Mouse (Mus musculus): ENCODE data around the gene Zfp992.
"Not testable (repeated sequence)": the region's sequence is repeated elsewhere in the genome, so short reads cannot be mapped to it uniquely, and the experiment has no call there.

The Zfp992 gene

DNA sequence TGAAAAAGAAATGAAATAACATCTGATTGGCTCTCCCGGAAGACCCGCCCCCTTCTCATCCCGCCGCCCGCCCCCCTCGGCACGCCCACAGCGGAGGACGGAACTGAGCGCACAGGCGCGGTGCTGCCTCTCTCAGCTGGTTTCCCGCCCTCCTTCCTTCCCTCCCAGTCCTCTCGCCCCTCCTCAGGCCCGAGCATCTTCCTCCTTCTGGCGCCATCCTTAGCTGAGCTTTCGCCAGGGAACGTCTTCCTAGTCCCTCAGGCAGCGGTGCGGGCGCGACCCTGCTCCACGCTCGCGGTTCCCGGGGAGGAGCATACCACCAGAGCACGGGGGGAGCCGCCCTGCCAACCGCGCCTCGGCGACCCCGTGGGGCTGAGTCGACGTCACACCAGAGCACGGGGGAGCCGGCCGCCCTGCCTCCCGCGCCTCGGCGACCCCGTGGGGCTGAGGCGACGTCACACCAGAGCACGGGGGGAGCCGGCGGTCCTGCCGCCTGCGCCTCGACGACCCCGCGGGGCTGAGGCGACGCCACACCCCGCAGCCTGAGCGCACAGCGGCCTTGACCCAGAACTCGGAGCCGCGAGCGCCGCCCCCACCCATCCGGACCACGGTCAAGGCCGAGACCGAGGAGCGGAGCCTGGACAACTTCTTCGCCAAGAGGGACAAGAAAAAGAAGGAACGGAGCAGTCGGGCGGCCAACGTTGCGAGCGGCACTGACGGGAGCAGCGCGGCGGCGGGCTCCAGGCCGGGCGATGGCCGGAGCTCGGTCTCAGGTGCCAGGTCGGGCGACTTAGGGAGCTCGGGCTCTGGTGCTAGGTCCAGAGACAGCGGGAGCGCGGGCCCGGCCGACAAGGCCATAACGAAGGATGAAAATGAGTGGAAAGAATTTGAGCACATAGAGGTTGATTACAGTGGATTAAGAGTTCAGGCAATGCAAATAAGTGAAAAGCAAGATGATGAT, 26.2 kb downstream of the Zfp992 start:
- not testable (repeated sequence) for DNase-seq (ENCODE audit: inconsistent age in 2 of 2, low spot score in 1 of 2)

DNA sequence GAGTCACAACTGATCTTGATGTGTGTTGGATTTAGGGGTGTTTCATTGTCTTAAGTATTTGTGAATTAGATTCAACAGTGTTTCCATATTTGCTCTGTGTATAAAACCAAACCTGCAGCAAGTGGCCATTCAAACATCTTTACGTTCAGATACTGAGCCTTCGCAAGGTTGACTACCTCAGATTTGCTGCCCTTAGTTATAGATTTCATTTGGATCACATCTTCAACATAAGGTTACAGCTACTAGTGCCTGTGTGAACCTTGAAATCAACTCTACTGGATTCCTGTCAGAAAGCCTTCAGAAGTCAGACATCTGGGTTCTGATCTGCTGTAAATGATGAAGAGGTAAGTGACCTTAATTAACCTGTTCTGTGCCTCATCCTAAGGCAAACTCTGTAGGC, 27.4 kb downstream of the Zfp992 start:
- DNase-seq (ENCODE audit: inconsistent age in 2 of 2, low spot score in 1 of 2) = not testable (repeated sequence)

DNA sequence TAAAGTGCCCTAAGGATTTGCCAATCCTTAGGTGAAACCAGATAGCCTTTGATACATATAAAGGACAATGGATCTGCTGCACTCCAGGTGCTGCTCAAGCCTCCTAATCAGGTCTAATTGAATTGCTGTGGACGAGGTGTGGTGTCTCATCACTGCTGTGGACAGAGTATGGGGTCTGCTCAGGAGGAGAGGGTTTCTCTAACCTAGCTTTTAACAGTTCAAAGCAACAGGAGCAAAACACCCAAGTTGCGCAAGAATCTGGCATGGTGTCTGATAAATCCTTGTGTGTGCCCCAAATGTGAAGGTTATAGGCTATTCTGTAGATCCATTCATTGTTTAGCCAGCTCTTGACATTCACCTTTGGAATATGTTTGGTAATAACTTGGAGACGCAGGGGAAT, 28.1 kb downstream of the Zfp992 start:
- not testable (repeated sequence) for DNase-seq (ENCODE audit: inconsistent age in 2 of 2, low spot score in 1 of 2)

DNA sequence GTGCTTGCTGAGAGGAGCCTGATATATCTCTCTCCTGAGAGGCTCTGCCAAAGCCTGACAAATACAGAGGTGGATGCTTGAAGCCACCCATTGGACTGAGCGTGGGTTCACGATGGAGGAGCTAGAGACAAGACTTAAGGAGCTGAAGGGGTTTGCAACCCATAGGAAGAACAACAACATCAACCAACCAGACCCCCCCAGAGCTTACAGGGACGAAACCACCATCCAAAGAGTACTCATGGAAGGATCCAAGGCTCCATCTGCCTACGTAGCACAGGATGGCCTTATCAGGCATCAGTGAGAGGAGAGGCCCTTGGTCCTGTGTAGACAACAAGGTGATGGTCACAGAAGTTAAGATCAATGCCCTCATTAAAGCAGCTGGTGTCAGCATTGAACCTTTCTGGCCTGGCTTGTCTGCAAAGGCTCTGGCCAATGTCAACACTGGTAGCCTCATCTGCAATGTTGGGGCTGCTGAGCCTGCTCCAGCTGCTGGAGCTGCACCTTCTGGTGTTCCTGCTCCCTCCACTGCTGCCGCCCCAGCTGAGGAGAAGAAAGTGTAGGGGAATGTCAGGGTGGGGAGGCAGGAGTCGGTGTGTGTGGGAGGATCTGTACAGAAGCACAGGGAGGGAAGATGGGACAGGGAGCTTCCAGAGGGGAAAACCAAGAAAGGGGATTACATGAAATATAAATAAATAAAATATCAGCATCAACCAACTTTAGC, 31.7 kb downstream of the Zfp992 start:
- not testable (repeated sequence) for DNase-seq (ENCODE audit: inconsistent age in 2 of 2, low spot score in 1 of 2)

DNA sequence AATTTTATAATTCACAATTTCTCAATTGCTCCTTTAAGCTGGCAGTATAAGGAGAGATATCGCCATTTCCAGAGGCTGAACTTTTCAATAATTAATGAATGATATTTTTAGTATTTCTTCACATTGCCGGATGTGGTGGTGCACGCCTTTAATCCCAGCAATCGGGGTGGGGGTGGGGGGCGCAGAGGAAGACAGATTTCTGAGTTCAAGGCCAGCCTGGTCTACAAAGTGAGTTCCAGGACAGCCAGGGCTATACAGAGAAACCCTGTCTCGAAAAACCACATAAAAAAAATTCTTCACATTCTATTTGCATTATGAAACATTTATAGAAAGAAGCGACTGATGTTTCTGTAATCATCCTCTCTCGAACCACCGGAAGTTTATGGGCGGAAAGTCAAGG, 33.7 kb downstream of the Zfp992 start:
- DNase-seq (ENCODE audit: inconsistent age in 2 of 2, low spot score in 1 of 2) = not testable (repeated sequence)

DNA sequence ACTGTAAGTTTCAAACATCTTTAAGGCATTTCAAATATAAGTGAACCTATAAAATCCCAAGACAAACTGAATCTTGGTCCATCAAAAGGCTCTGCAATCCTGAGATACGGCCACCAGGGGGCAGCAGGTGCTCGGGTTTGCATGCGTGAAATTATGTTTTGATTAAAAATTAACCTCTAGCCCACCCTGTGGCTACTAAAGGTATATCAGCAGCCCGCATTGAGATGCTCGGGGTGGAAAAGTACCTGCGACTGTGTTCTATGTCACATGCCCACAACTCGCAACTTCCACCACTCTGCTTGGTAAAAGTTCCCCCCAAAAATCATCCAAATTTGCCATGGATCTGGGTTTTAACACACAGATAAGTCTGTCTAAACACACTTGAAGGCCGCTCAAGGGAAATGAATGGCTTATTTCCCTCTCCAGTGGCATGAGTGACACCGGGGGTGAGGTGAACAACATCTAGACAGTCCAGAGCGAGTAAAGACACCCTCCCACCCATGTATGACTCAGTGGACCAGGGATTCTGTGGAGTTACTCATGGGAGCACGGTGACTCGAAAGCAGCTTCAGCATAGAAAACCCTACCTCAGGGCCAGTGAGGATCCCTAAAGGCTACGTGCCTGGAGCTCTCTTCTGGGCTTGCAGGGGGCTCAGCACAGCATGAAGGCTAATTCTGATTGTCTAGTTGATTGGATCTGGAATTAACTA, 34.9 kb downstream of the Zfp992 start:
- peak in 1 of 2 experiments; percentile 38 for DNase-seq (ENCODE audit: inconsistent age in 2 of 2, low spot score in 1 of 2)

DNA sequence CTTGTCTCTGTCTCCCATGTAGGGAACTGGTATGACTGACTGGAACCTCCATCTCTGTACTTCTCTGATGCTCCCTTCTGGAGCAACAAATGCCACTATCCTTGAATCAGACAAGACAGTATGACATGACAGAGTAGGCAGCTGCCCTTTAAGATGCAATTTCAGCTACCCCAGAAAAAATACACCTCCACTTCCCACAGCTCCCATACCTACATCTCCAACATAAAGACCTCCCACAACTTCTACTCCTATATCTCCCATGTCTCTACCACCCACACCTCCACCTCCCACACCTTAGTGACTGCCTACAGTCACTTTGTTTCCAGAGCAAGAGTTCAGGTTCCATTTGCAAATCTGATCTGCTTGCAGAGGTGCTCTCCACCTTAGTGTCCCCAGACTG, 35.9 kb downstream of the Zfp992 start:
- peak in 1 of 2 experiments; percentile 16 for DNase-seq (ENCODE audit: inconsistent age in 2 of 2, low spot score in 1 of 2)

DNA sequence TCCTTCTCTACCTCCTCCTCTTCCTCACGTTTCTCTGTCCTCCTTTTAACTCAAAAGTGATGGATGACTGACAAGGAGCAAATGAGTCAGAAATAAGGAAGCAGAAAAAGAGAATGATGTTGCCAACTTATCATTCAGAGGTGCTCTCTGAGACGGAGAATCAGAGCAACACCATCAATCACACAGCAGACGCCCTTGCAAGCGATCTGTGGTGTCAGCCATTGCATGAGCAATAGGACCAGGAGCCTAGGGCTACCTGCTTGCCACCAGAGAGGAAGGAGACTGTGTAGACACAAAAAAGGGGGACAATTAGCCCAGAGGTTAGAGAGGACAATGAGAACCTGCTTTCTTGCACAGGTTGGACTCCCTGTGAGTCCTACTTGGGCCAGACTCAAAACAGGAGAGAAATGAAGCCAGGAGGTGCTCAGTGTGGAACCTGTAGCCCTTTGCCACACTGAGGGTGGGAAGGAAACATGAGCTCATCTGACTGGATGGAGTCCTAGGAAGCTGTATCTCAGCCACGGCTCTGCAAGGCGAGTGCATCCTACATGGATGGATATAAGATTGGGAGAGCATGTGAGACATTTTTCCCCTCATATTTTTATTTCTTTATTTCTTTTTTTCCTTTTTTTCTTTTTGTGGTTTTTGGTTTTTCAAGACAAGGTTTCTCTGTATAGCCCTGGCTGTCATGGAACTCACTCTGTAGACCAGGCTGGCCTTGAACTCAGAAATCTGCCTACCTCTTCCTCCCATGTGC, 36.5 kb downstream of the Zfp992 start:
- peak in 1 of 2 experiments; percentile 15 for DNase-seq (ENCODE audit: inconsistent age in 2 of 2, low spot score in 1 of 2)

DNA sequence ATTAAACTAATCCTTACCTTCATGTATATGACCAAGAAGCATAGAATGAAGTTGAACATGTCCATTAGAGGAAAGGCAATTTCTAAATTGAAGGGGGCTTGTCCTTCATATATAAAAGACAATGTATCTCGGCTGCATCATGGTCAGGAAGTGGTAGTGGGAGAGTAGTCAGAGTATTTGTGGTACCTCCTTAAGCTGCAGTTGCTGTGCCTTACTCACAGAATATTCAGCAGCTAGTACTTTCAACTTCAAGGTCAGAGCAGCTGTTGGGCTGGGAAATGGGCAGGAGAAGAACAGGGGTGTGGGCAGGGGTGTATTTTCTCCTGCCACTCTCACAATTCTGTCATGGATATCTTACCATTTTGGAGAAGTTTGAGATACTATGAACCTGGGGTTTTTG, 37.9 kb downstream of the Zfp992 start:
- DNase-seq (ENCODE audit: inconsistent age in 2 of 2, low spot score in 1 of 2) = peak in 1 of 2 experiments; percentile 21

DNA sequence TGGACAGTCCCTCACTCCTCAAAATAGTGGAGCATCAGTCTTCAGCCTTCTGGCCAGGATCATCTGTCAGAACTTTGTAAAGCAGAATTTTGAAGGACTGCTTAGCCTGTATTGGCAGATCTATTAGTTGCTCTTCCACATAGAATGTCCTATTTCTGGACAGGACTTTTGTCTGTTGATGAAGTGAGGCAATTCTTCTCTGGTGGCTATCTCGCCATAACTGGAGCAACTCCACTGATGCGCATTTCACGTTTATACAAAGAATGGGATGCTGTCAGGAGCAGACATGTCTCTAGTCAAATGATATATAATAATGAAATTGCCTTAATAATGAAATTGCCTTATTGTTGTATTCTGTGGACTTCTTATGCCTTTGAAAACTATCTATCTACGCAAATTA, 40.4 kb downstream of the Zfp992 start:
- peak in 1 of 2 experiments; percentile 16 for DNase-seq (ENCODE audit: inconsistent age in 2 of 2, low spot score in 1 of 2)

DNA sequence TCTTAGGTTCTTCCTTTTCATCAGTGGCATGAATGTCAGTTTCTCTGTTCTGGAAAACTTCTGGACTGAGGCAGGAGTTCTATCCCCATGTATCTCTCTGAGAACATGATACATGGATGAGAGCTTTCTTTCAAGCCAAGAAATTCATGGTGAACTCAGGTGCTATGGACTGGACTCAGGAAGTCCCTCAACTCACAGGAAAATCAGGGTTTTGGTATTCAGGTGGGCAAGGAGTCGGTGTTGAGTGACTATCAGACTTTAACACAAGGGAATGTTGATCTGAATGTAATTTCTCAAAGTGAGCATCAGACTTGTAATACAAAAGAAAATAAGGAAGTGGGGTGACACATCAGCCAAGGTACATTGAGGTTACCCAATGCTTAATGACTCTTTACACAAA, 43.2 kb downstream of the Zfp992 start:
- DNase-seq (ENCODE audit: inconsistent age in 2 of 2, low spot score in 1 of 2) = peak in 1 of 2 experiments; percentile 17

DNA sequence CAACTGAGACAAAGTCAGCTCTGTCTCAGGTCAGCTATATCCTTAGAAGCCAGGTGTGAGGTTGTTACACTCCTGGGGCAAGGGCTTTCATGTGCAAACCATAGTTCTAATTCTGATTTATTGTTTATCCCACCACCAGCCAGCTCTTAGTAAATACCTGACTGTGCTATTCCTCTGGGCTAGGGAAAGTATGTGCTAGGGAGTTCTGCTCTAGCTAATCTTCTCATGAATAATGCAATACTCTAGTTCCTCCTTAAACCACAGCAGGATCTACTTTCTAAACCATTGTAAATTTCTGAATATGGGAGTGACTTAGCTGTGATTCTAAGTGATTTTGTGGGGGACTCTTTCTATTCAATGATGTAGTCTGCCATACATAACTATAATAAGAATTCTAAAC, 43.6 kb downstream of the Zfp992 start:
- peak in 1 of 2 experiments; percentile 16 for DNase-seq (ENCODE audit: inconsistent age in 2 of 2, low spot score in 1 of 2)

DNA sequence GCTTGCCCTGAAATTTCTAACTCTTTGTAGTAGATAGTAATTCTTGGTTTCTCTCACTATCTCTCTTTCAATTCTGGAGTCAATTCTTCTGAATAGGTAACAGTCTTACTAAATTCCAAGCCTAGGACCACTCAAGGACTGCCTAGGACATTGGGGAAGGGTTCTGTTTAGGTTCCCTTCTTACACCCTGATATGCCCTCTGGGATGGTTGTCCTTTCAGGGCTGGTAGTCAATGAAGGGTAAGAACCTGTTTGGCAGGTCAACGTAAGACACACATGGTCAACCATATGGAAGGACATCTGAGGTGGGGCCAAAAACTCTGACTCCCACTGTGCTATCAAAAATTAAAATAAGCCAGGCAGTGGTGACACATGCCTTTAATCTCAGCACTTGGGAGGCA, 44.0 kb downstream of the Zfp992 start:
- peak in 1 of 2 experiments; percentile 20 for DNase-seq (ENCODE audit: inconsistent age in 2 of 2, low spot score in 1 of 2)

DNA sequence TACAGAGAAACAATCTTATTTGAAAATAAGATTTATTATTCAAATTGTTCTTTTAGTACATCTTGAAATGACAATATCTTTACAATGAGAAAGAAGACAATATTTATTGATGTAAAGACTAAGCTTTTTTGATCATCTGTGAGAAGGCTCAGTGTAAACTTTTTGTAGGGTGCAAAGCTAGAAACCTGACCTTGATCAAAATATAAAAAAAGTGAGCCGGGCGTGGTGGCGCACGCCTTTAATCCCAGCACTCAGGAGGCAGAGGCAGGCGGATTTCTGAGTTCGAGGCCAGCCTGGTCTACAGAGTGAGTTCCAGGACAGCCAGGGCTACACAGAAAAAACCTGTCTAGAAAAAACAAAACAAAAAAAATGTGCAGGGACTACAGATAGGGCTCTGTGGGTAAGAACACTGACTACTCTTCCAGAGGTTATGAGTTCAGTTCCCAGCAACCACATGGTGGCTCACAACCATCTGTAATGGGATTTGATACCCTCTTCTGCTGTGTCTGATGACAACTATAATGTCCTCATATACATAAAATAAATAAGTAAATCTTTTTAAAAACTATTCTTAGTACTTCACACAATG, 44.6 kb downstream of the Zfp992 start:
- DNase-seq (ENCODE audit: inconsistent age in 2 of 2, low spot score in 1 of 2) = peak in 1 of 2 experiments; percentile 11

DNA sequence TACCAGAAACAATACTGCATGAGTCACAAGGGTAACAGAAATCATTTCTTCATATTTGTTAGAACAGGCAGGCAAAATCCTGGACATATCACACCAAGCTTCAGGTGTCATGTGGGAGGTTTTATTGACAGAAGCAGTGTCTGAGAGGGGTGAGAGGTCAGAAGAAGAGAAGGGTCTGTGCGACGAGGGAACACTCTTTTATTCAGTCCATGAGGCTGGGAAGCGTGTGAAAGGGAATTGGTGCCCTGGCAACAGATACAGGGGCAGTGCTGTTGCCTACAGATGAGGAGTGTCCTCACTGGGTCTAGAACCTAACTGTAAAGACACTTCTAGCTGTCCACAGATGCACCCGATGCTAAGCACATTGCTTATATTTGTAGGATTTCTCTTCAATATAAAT, 46.2 kb downstream of the Zfp992 start:
- peak in 1 of 2 experiments; percentile 20 for DNase-seq (ENCODE audit: inconsistent age in 2 of 2, low spot score in 1 of 2)

DNA sequence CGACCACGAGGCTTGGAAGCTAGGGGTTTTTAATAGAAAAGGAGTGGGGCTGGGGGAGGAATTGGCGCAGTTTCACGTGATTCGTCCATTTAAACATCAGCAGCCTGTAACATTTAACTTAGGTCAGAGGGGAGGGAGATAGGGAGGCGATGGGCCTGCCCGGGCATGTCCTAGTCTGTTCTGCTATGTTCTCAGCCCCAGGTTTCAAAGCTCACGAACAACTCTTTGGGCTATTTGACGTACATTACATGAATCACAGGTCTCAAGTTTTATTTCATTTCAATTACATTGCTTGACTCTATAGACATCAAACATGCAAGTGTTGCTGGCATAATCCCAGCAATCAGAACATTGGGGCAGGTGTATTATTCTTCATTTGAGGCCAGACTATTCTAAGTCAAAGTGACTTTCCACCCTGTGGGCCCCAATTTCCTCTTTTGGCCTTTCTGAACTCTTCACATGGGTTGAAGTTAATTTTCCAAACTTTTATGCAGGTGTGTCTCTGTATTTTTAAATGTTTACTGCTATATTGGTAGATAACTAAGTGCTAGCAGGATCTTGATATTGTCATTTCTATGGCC, 49.0 kb downstream of the Zfp992 start:
- not testable (repeated sequence) for DNase-seq (ENCODE audit: inconsistent age in 2 of 2, low spot score in 1 of 2)

DNA sequence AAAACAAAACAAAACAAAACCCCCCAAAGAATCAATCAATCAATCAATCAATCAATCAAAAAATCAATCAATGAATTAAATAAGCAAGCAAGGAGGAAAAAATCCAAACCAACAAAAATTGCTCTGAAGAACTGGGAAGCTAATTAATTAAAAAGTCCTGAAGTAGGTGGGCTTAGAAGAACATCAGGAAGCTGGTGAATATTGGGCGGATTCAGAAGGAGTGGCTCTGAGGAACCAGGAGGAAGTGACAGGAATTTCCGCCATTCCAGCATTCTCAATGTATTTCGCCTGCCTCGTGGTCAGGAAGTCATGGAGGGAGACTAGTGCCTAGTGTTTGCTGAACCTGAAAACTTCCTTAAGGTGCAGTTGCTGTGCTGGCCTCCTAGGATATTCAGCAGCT, 52.9 kb downstream of the Zfp992 start, which contains the start of gene Zfp981:
TSS of gene Zfp981 (plus strand) at position 301 of the 400 bp plus-strand sequence.
- DNase-seq (ENCODE audit: inconsistent age in 2 of 2, low spot score in 1 of 2) = not testable (repeated sequence)

DNA sequence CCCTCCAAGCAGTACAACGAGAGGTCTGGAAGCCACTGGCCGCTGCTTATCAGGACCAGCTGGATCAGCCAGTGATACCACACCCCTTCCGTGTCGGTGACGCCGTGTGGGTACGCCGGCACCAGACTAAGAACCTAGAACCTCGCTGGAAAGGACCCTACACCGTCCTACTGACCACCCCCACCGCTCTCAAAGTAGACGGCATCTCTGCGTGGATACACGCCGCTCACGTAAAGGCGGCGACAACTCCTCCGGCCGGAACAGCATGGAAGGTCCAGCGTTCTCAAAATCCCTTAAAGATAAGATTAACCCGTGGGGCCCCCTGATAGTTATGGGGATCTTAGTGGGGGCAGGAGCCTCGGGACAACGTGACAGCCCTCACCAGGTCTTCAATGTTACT, 60.2 kb downstream of the Zfp992 start:
- DNase-seq (ENCODE audit: inconsistent age in 2 of 2, low spot score in 1 of 2) = peak in 1 of 2 experiments; percentile 16

DNA sequence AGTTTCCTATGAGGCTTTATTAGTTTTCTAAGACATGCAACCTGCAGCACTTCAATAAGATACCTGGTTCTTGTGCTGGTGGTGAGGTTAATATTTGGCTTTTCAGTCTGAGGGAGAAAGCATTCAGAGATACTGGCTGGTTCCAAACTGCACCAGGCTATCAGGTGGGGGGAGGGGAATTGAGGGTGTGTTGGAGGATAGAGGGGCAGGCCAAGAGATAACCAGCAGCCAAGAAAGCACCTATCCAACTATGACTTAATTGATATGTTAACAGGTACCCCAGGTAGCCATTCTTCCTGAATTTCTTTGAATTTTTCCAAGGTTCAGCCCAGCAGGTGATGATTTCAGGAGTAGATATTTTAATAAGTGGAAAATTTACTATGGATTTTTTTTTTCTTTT, 63.0 kb downstream of the Zfp992 start:
- not testable (repeated sequence) for DNase-seq (ENCODE audit: inconsistent age in 2 of 2, low spot score in 1 of 2)

DNA sequence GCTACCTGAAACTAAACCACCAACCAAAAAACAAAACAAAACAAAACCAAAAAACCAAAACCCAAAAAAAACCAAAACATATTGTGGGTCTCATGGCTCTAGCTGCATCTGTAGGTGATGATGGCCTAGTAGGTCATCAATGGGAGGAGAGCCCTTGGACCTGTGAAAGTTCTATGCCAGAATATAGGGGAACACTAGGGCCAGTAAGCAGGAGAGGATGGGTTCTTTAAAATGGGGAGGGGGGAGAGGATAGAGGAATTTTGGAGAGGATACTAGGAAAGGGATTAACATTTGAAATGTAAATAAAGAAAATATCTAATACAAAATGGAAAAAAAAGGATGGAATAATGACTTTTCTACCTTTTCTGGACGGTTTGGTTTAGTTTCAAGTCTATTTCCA, 67.7 kb downstream of the Zfp992 start:
- no peak for DNase-seq (ENCODE audit: inconsistent age in 2 of 2, low spot score in 1 of 2)
